Mouse (Mus musculus): ENCODE data around the gene Itpr1. TPM values are rescaled to one million over a fixed set of nuclear protein-coding genes. Genes with fewer than 3 reads are reported as not detected.

Gene Itpr1
- polyA plus RNA-seq, 1 experiment = 42.5 TPM

- no peak overlapping the region for H3K27ac ChIP-seq (ENCODE audit: insufficient read depth, low read length)
- TF ChIP-seq EP300 (IDR thresholded peaks at IDR 0.05; ENCODE audit: insufficient read depth, low read depth, low read length) = no peak
- TF ChIP-seq CTCF (IDR thresholded peaks at IDR 0.05; ENCODE audit: low read depth, low read length) = no peak
- TF ChIP-seq POLR2A (IDR thresholded peaks at IDR 0.05; ENCODE audit: insufficient read depth, low read length) = no peak
- no peaks in the 10 kb centered on the region for H3K36me3 ChIP-seq (ENCODE audit: control insufficient read depth, insufficient read depth, low read length, poor library complexity, severe bottlenecking)
- H3K4me3 ChIP-seq (ENCODE audit: low read depth, low read length) = no peak overlapping the region
- peak overlapping the region; percentile 38 for H3K9ac ChIP-seq (ENCODE audit: low read depth, poor library complexity, severe bottlenecking)
- peaks cover 12% of the 10 kb centered on the region for H3K4me1 ChIP-seq (ENCODE audit: control insufficient read depth, insufficient read depth, low read length)
- no peaks in the 10 kb centered on the region for H3K9me3 ChIP-seq (replicated peaks; ENCODE audit: control insufficient read depth, insufficient read depth, low read length, poor library complexity, severe bottlenecking)
- H3K27me3 ChIP-seq (ENCODE audit: control insufficient read depth, insufficient read depth, low read length, poor library complexity, severe bottlenecking) = no peaks in the 10 kb centered on the region
Measured at GRCm38 (mm10) chr6:108458182-108458571, 245.3 kb downstream of the Itpr1 start.

- no peak overlapping the region for H3K27ac ChIP-seq (ENCODE audit: insufficient read depth, low read length)
- H3K4me1 ChIP-seq (ENCODE audit: control insufficient read depth, insufficient read depth, low read length) = peaks cover 12% of the 10 kb centered on the region
- no peaks in the 10 kb centered on the region for H3K9me3 ChIP-seq (replicated peaks; ENCODE audit: control insufficient read depth, insufficient read depth, low read length, poor library complexity, severe bottlenecking)
- no peak overlapping the region for H3K9ac ChIP-seq (ENCODE audit: low read depth, poor library complexity, severe bottlenecking)
- TF ChIP-seq POLR2A (IDR thresholded peaks at IDR 0.05; ENCODE audit: insufficient read depth, low read length) = no peak
- TF ChIP-seq EP300 (IDR thresholded peaks at IDR 0.05; ENCODE audit: insufficient read depth, low read depth, low read length) = no peak
- no peak for TF ChIP-seq CTCF (IDR thresholded peaks at IDR 0.05; ENCODE audit: low read depth, low read length)
- no peaks in the 10 kb centered on the region for H3K27me3 ChIP-seq (ENCODE audit: control insufficient read depth, insufficient read depth, low read length, poor library complexity, severe bottlenecking)
- H3K4me3 ChIP-seq (ENCODE audit: low read depth, low read length) = no peak overlapping the region
- no peaks in the 10 kb centered on the region for H3K36me3 ChIP-seq (ENCODE audit: control insufficient read depth, insufficient read depth, low read length, poor library complexity, severe bottlenecking)
Measured at GRCm38 (mm10) chr6:108458826-108459225, 245.9 kb downstream of the Itpr1 start.

- Histone ChIP-seq H3K27me3 (ENCODE audit: control insufficient read depth, insufficient read depth, low read length, poor library complexity, severe bottlenecking) (no peaks in the 10 kb centered on the region), H3K9ac (ENCODE audit: low read depth, poor library complexity, severe bottlenecking) (no peak overlapping the region), H3K36me3 (ENCODE audit: control insufficient read depth, insufficient read depth, low read length, poor library complexity, severe bottlenecking) (no peaks in the 10 kb centered on the region), H3K27ac (ENCODE audit: insufficient read depth, low read length) (no peak overlapping the region), H3K4me3 (ENCODE audit: low read depth, low read length) (no peak overlapping the region), H3K9me3 (replicated peaks; ENCODE audit: control insufficient read depth, insufficient read depth, low read length, poor library complexity, severe bottlenecking) (no peaks in the 10 kb centered on the region), H3K4me1 (ENCODE audit: control insufficient read depth, insufficient read depth, low read length) (no peaks in the 10 kb centered on the region)
- no peak for TF ChIP-seq EP300 (IDR thresholded peaks at IDR 0.05; ENCODE audit: insufficient read depth, low read depth, low read length)
- TF ChIP-seq CTCF (IDR thresholded peaks at IDR 0.05; ENCODE audit: low read depth, low read length) = no peak
- TF ChIP-seq POLR2A (IDR thresholded peaks at IDR 0.05; ENCODE audit: insufficient read depth, low read length) = no peak
Measured at GRCm38 (mm10) chr6:108464308-108464979, 251.5 kb downstream of the Itpr1 start.

- Histone ChIP-seq H3K9me3 (replicated peaks; ENCODE audit: control insufficient read depth, insufficient read depth, low read length, poor library complexity, severe bottlenecking) (no peaks in the 10 kb centered on the region), H3K4me3 (ENCODE audit: low read depth, low read length) (no peak overlapping the region), H3K27me3 (ENCODE audit: control insufficient read depth, insufficient read depth, low read length, poor library complexity, severe bottlenecking) (no peaks in the 10 kb centered on the region), H3K27ac (ENCODE audit: insufficient read depth, low read length) (no peak overlapping the region), H3K9ac (ENCODE audit: low read depth, poor library complexity, severe bottlenecking) (no peak overlapping the region), H3K36me3 (ENCODE audit: control insufficient read depth, insufficient read depth, low read length, poor library complexity, severe bottlenecking) (no peaks in the 10 kb centered on the region), H3K4me1 (ENCODE audit: control insufficient read depth, insufficient read depth, low read length) (no peaks in the 10 kb centered on the region)
- no peak for TF ChIP-seq POLR2A (IDR thresholded peaks at IDR 0.05; ENCODE audit: insufficient read depth, low read length)
- no peak for TF ChIP-seq EP300 (IDR thresholded peaks at IDR 0.05; ENCODE audit: insufficient read depth, low read depth, low read length)
- no peak for TF ChIP-seq CTCF (IDR thresholded peaks at IDR 0.05; ENCODE audit: low read depth, low read length)
Measured at GRCm38 (mm10) chr6:108465159-108465558, 252.3 kb downstream of the Itpr1 start.

- H3K4me1 ChIP-seq (ENCODE audit: control insufficient read depth, insufficient read depth, low read length) = no peaks in the 10 kb centered on the region
- no peaks in the 10 kb centered on the region for H3K27me3 ChIP-seq (ENCODE audit: control insufficient read depth, insufficient read depth, low read length, poor library complexity, severe bottlenecking)
- H3K9me3 ChIP-seq (replicated peaks; ENCODE audit: control insufficient read depth, insufficient read depth, low read length, poor library complexity, severe bottlenecking) = no peaks in the 10 kb centered on the region
- H3K4me3 ChIP-seq (ENCODE audit: low read depth, low read length) = no peak overlapping the region
- no peak overlapping the region for H3K9ac ChIP-seq (ENCODE audit: low read depth, poor library complexity, severe bottlenecking)
- no peak overlapping the region for H3K27ac ChIP-seq (ENCODE audit: insufficient read depth, low read length)
- no peak for TF ChIP-seq POLR2A (IDR thresholded peaks at IDR 0.05; ENCODE audit: insufficient read depth, low read length)
- no peak for TF ChIP-seq EP300 (IDR thresholded peaks at IDR 0.05; ENCODE audit: insufficient read depth, low read depth, low read length)
- no peak for TF ChIP-seq CTCF (IDR thresholded peaks at IDR 0.05; ENCODE audit: low read depth, low read length)
- no peaks in the 10 kb centered on the region for H3K36me3 ChIP-seq (ENCODE audit: control insufficient read depth, insufficient read depth, low read length, poor library complexity, severe bottlenecking)
Measured at GRCm38 (mm10) chr6:108466061-108466531, 253.2 kb downstream of the Itpr1 start.

- Histone ChIP-seq H3K9me3 (replicated peaks; ENCODE audit: control insufficient read depth, insufficient read depth, low read length, poor library complexity, severe bottlenecking) (no peaks in the 10 kb centered on the region), H3K4me1 (ENCODE audit: control insufficient read depth, insufficient read depth, low read length) (no peaks in the 10 kb centered on the region), H3K27me3 (ENCODE audit: control insufficient read depth, insufficient read depth, low read length, poor library complexity, severe bottlenecking) (no peaks in the 10 kb centered on the region), H3K36me3 (ENCODE audit: control insufficient read depth, insufficient read depth, low read length, poor library complexity, severe bottlenecking) (no peaks in the 10 kb centered on the region), H3K27ac (ENCODE audit: insufficient read depth, low read length) (no peak overlapping the region), H3K4me3 (ENCODE audit: low read depth, low read length) (no peak overlapping the region), H3K9ac (ENCODE audit: low read depth, poor library complexity, severe bottlenecking) (no peak overlapping the region)
- no peak for TF ChIP-seq CTCF (IDR thresholded peaks at IDR 0.05; ENCODE audit: low read depth, low read length)
- no peak for TF ChIP-seq POLR2A (IDR thresholded peaks at IDR 0.05; ENCODE audit: insufficient read depth, low read length)
- no peak for TF ChIP-seq EP300 (IDR thresholded peaks at IDR 0.05; ENCODE audit: insufficient read depth, low read depth, low read length)
Measured at GRCm38 (mm10) chr6:108467597-108467996, 254.7 kb downstream of the Itpr1 start.

Data from ES-Bruce4 (cell line).